Mouse (Mus musculus) layer of hippocampus, postnatal 36 days (tissue): ENCODE measurements around the gene Atp6v1g2. TPM values are rescaled to one million over a fixed set of nuclear protein-coding genes. Genes with fewer than 3 reads are reported as not detected.

ENCODE experiments used
- DNase-seq, 2 experiments: peaks; one replicate each; pipeline ENCODE4 v3.0.0; 2022
- total RNA-seq, 2 experiments: library from RNA; stranded (reverse); gene quantifications; 2 replicates each; pipeline ENCODE4 v1.2.3; 2021

The Atp6v1g2 gene
- total RNA-seq, 2 experiments from 2014 or later = 602 to 647 TPM

GRCm38 (mm10) chr17:35255704-35256103 lies 22.2 kb downstream of the Atp6v1g2 start:
- DNase-seq = no peak

GRCm38 (mm10) chr17:35257378-35257777 lies 23.9 kb downstream of the Atp6v1g2 start:
- DNase-seq = no peak

GRCm38 (mm10) chr17:35257824-35258491 lies 24.5 kb downstream of the Atp6v1g2 start:
- DNase-seq = peak; percentile 89 to 90

GRCm38 (mm10) chr17:35258492-35259478 lies 25.3 kb downstream of the Atp6v1g2 start:
- no peak for DNase-seq

- no peak for DNase-seq
Measured at GRCm38 (mm10) chr17:35259621-35260020, 26.2 kb downstream of the Atp6v1g2 start.

GRCm38 (mm10) chr17:35261651-35262050 lies 28.2 kb downstream of the Atp6v1g2 start:
- DNase-seq = no peak

GRCm38 (mm10) chr17:35262664-35263522 lies 29.4 kb downstream of the Atp6v1g2 start, which contains the start of gene H2-D1:
TSS of gene H2-D1 (plus strand) at chr17:35262730.
- peak; percentile 92 to 94 for DNase-seq

GRCm38 (mm10) chr17:35263523-35263883 lies 30.0 kb downstream of the Atp6v1g2 start:
- no peak for DNase-seq

GRCm38 (mm10) chr17:35267399-35268086 lies 34.1 kb downstream of the Atp6v1g2 start:
- no peak for DNase-seq

- DNase-seq = no peak
Measured at GRCm38 (mm10) chr17:35269653-35270347, 36.3 kb downstream of the Atp6v1g2 start.

- no peak for DNase-seq
Measured at GRCm38 (mm10) chr17:35272249-35272648, 38.8 kb downstream of the Atp6v1g2 start.

- peak; percentile 82 to 83 for DNase-seq
Measured at GRCm38 (mm10) chr17:35274770-35275169, 41.3 kb downstream of the Atp6v1g2 start.

GRCm38 (mm10) chr17:35276304-35276864 lies 42.9 kb downstream of the Atp6v1g2 start:
- no peak for DNase-seq

GRCm38 (mm10) chr17:35278049-35278448 lies 44.6 kb downstream of the Atp6v1g2 start:
- no peak for DNase-seq

GRCm38 (mm10) chr17:35278957-35279688 lies 45.7 kb downstream of the Atp6v1g2 start:
- no peak for DNase-seq

- no peak for DNase-seq
Measured at GRCm38 (mm10) chr17:35280276-35280675, 46.8 kb downstream of the Atp6v1g2 start.

GRCm38 (mm10) chr17:35285431-35285830 lies 52.0 kb downstream of the Atp6v1g2 start:
- no peak for DNase-seq
